Mouse (Mus musculus) spleen, postnatal 0 days (tissue): ENCODE measurements around the gene Zfand3. TPM values are rescaled to one million over a fixed set of nuclear protein-coding genes. Genes with fewer than 3 reads are reported as not detected.

Experiments used
- polyA plus RNA-seq: library from polyadenylated mRNA; unstranded; fragments of >200 nt; fragmentation: Nextera tagmentation; extraction: Ambion mirVana; gene quantifications from 2 replicates; pipeline ENCODE4 v1.2.1, GENCODE M21; 2015

The Zfand3 gene
- 15.7 and 16.1 TPM in 2 replicates for polyA plus RNA-seq

GRCm38 (mm10) chr17:30004203-30005102, at the start of gene Zfand3:
Zfand3 (plus strand) TSS chr17:30004733.

DNA sequence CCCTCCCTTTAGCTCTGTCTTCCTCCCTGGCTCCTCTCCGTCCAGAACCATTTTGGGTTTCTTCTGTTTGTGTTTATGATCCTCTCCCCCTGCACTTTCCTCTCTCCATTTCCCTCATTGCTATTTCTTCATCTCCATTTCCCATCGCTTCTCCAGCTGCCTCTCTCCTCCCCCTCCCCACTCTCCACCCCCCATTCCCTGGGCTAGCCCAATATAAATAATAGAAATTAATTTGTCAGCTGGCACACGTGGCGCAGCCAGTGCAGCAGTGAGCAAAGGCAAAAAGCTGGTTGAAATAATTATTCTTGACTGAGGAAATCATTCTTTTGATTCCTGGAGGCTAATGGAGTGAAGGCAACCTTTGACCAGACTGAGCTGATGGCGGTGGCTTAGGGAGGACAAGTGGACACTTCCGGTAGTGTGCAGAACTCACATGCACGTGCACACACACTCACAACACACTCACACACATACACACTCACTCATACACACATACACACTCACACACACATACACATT, 34.4 kb upstream of the Zfand3 start, which contains the start of gene Mdga1:
Gene Mdga1, minus strand, starts transcription at position 51 of the 519 bp plus-strand sequence.

Other genes with a start within 250 kb of the Zfand3 start
- gene Mdga1, start 34.6 kb upstream of the Zfand3 start, polyA plus RNA-seq: 3.4 and 3.6 TPM in 2 replicates